Mouse (Mus musculus): ENCODE measurements around the gene Gm43517. TPM values are rescaled to one million over a fixed set of nuclear protein-coding genes. Genes with fewer than 3 reads are reported as not detected.

Gm43517 gene
- polyA plus RNA-seq, 1 experiment from 2014 or later, result not detected

- peaks cover 5% of the 10 kb centered on the region; the same call in 1 of the 2 replicates for H3K4me1 ChIP-seq (replicated peaks; ENCODE audit: control insufficient read depth, insufficient read depth, low read length)
- ATAC-seq (ENCODE audit: low FRiP score) (peak; percentile 88), DNase-seq (ENCODE audit: low spot score) (peak; percentile 66)
- H3K27ac ChIP-seq (ENCODE audit: low read depth, low read length), result no peak overlapping the region
- H3K27me3 ChIP-seq (ENCODE audit: control insufficient read depth, insufficient read depth, low read length), result peaks cover 80% of the 10 kb centered on the region
- H3K4me3 ChIP-seq (ENCODE audit: low read depth, low read length), result peak overlapping the region; percentile 34
- H3K4me2 ChIP-seq (replicated peaks; ENCODE audit: low read depth, low read length), result peak overlapping the region; percentile 45
- no peak overlapping the region for H3K9ac ChIP-seq (ENCODE audit: low read depth, low read length)
- H3K9me3 ChIP-seq (ENCODE audit: control insufficient read depth, low read length), result no peaks in the 10 kb centered on the region
- H3K36me3 ChIP-seq (ENCODE audit: control insufficient read depth, insufficient read depth, low read length), result no peaks in the 10 kb centered on the region
- 1% methylated on average over 39 of the region's 67 CpGs for WGBS
Measured at GRCm38 (mm10) chr12:49383521-49384133, 1.3 kb upstream of the Gm43517 start.

- H3K27ac ChIP-seq (ENCODE audit: low read depth, low read length), result no peak overlapping the region
- no peak for ATAC-seq (ENCODE audit: low FRiP score)
Measured at GRCm38 (mm10) chr12:49384295-49384875, 589 bp upstream of the Gm43517 start.

GRCm38 (mm10) chr12:49385631-49385990 is 637 bp downstream of the Gm43517 start:
- Histone ChIP-seq H3K4me1 (replicated peaks; ENCODE audit: control insufficient read depth, insufficient read depth, low read length) (peaks cover 5% of the 10 kb centered on the region; the same call in 1 of the 2 replicates), H3K9me3 (ENCODE audit: control insufficient read depth, low read length) (no peaks in the 10 kb centered on the region), H3K27me3 (ENCODE audit: control insufficient read depth, insufficient read depth, low read length) (peaks cover 72% of the 10 kb centered on the region), H3K4me3 (ENCODE audit: low read depth, low read length) (peak overlapping the region; percentile 8; the same call in 1 of the 2 replicates), H3K9ac (ENCODE audit: low read depth, low read length) (no peak overlapping the region), H3K36me3 (ENCODE audit: control insufficient read depth, insufficient read depth, low read length) (no peaks in the 10 kb centered on the region), H3K4me2 (replicated peaks; ENCODE audit: low read depth, low read length) (no peak overlapping the region), H3K27ac (ENCODE audit: low read depth, low read length) (no peak overlapping the region)
- no peak for ATAC-seq (ENCODE audit: low FRiP score)
- DNase-seq (ENCODE audit: low spot score), result no peak
- WGBS, result 1% methylated on average over 23 of the region's 23 CpGs

More at GRCm38 (mm10) chr12:49384295-49384875, 589 bp upstream of the Gm43517 start:
- DNase-seq (ENCODE audit: low spot score), result peak; percentile 35
- H3K9me3 ChIP-seq (ENCODE audit: control insufficient read depth, low read length), result no peaks in the 10 kb centered on the region
- no peaks in the 10 kb centered on the region for H3K36me3 ChIP-seq (ENCODE audit: control insufficient read depth, insufficient read depth, low read length)
- H3K4me1 ChIP-seq (replicated peaks; ENCODE audit: control insufficient read depth, insufficient read depth, low read length), result peaks cover 5% of the 10 kb centered on the region; the same call in 1 of the 2 replicates
- H3K9ac ChIP-seq (ENCODE audit: low read depth, low read length), result no peak overlapping the region
- peak overlapping the region; percentile 45 for H3K4me2 ChIP-seq (replicated peaks; ENCODE audit: low read depth, low read length)
- under 1% methylated on average over 34 of the region's 66 CpGs for WGBS
- H3K4me3 ChIP-seq (ENCODE audit: low read depth, low read length), result peak overlapping the region; percentile 34
- H3K27me3 ChIP-seq (ENCODE audit: control insufficient read depth, insufficient read depth, low read length), result peaks cover 74% of the 10 kb centered on the region

GRCm38 (mm10) chr12:49386081-49386805 is 1.3 kb downstream of the Gm43517 start:
- ATAC-seq (ENCODE audit: low FRiP score), result no peak
- H3K4me3 ChIP-seq (ENCODE audit: low read depth, low read length), result no peak overlapping the region
- WGBS, result 13% methylated on average over 10 of the region's 10 CpGs
- H3K4me2 ChIP-seq (replicated peaks; ENCODE audit: low read depth, low read length), result no peak overlapping the region
- peak; percentile 54 for DNase-seq (ENCODE audit: low spot score)
- no peaks in the 10 kb centered on the region for H3K36me3 ChIP-seq (ENCODE audit: control insufficient read depth, insufficient read depth, low read length)
- peaks cover 72% of the 10 kb centered on the region for H3K27me3 ChIP-seq (ENCODE audit: control insufficient read depth, insufficient read depth, low read length)
- H3K4me1 ChIP-seq (replicated peaks; ENCODE audit: control insufficient read depth, insufficient read depth, low read length), result peaks cover 6% of the 10 kb centered on the region
- H3K27ac ChIP-seq (ENCODE audit: low read depth, low read length), result no peak overlapping the region
- no peak overlapping the region for H3K9ac ChIP-seq (ENCODE audit: low read depth, low read length)
- H3K9me3 ChIP-seq (ENCODE audit: control insufficient read depth, low read length), result no peaks in the 10 kb centered on the region

- ATAC-seq (ENCODE audit: low FRiP score) (no peak), DNase-seq (ENCODE audit: low spot score) (peak; percentile 39)
- Histone ChIP-seq H3K4me1 (replicated peaks; ENCODE audit: control insufficient read depth, insufficient read depth, low read length) (peaks cover 10% of the 10 kb centered on the region), H3K27me3 (ENCODE audit: control insufficient read depth, insufficient read depth, low read length) (peaks cover 75% of the 10 kb centered on the region), H3K36me3 (ENCODE audit: control insufficient read depth, insufficient read depth, low read length) (no peaks in the 10 kb centered on the region), H3K27ac (ENCODE audit: low read depth, low read length) (no peak overlapping the region), H3K4me2 (replicated peaks; ENCODE audit: low read depth, low read length) (no peak overlapping the region), H3K4me3 (ENCODE audit: low read depth, low read length) (no peak overlapping the region), H3K9ac (ENCODE audit: low read depth, low read length) (no peak overlapping the region), H3K9me3 (ENCODE audit: control insufficient read depth, low read length) (no peaks in the 10 kb centered on the region)
- 4% methylated on average over 2 of the region's 2 CpGs for WGBS
Measured at GRCm38 (mm10) chr12:49387856-49388598, 3.1 kb downstream of the Gm43517 start.

GRCm38 (mm10) chr12:49389666-49390065 is 4.7 kb downstream of the Gm43517 start:
- Histone ChIP-seq H3K4me3 (ENCODE audit: low read depth, low read length) (no peak overlapping the region), H3K27me3 (ENCODE audit: control insufficient read depth, insufficient read depth, low read length) (peaks cover 64% of the 10 kb centered on the region), H3K4me2 (replicated peaks; ENCODE audit: low read depth, low read length) (no peak overlapping the region), H3K9ac (ENCODE audit: low read depth, low read length) (no peak overlapping the region), H3K36me3 (ENCODE audit: control insufficient read depth, insufficient read depth, low read length) (no peaks in the 10 kb centered on the region), H3K27ac (ENCODE audit: low read depth, low read length) (no peak overlapping the region), H3K9me3 (ENCODE audit: control insufficient read depth, low read length) (no peaks in the 10 kb centered on the region), H3K4me1 (replicated peaks; ENCODE audit: control insufficient read depth, insufficient read depth, low read length) (peaks cover 5% of the 10 kb centered on the region)
- under 1% methylated on average over 5 of the region's 5 CpGs for WGBS
- ATAC-seq (ENCODE audit: low FRiP score), result no peak
- DNase-seq (ENCODE audit: low spot score), result peak; percentile 54

- H3K9me3 ChIP-seq (ENCODE audit: control insufficient read depth, low read length), result no peaks in the 10 kb centered on the region
- under 1% methylated on average over 13 of the region's 13 CpGs for WGBS
- DNase-seq (ENCODE audit: low spot score), result peak; percentile 52
- H3K4me2 ChIP-seq (replicated peaks; ENCODE audit: low read depth, low read length), result no peak overlapping the region
- no peak overlapping the region for H3K4me3 ChIP-seq (ENCODE audit: low read depth, low read length)
- no peak overlapping the region for H3K9ac ChIP-seq (ENCODE audit: low read depth, low read length)
- no peak for ATAC-seq (ENCODE audit: low FRiP score)
- H3K27ac ChIP-seq (ENCODE audit: low read depth, low read length), result no peak overlapping the region
- H3K27me3 ChIP-seq (ENCODE audit: control insufficient read depth, insufficient read depth, low read length), result peaks cover 63% of the 10 kb centered on the region
- H3K4me1 ChIP-seq (replicated peaks; ENCODE audit: control insufficient read depth, insufficient read depth, low read length), result peaks cover 5% of the 10 kb centered on the region
- H3K36me3 ChIP-seq (ENCODE audit: control insufficient read depth, insufficient read depth, low read length), result no peaks in the 10 kb centered on the region
Measured at GRCm38 (mm10) chr12:49390257-49390656, 5.3 kb downstream of the Gm43517 start.

GRCm38 (mm10) chr12:49390926-49391304 is 5.9 kb downstream of the Gm43517 start:
- no peaks in the 10 kb centered on the region for H3K9me3 ChIP-seq (ENCODE audit: control insufficient read depth, low read length)
- H3K4me3 ChIP-seq (ENCODE audit: low read depth, low read length), result peak overlapping the region; percentile 25
- ATAC-seq (ENCODE audit: low FRiP score) (peak; percentile 31), DNase-seq (ENCODE audit: low spot score) (peak; percentile 64)
- H3K4me2 ChIP-seq (replicated peaks; ENCODE audit: low read depth, low read length), result peak overlapping the region; percentile 39
- H3K27me3 ChIP-seq (ENCODE audit: control insufficient read depth, insufficient read depth, low read length), result peaks cover 61% of the 10 kb centered on the region
- H3K4me1 ChIP-seq (replicated peaks; ENCODE audit: control insufficient read depth, insufficient read depth, low read length), result peaks cover 5% of the 10 kb centered on the region
- H3K27ac ChIP-seq (ENCODE audit: low read depth, low read length), result no peak overlapping the region
- WGBS, result 2% methylated on average over 9 of the region's 9 CpGs
- H3K36me3 ChIP-seq (ENCODE audit: control insufficient read depth, insufficient read depth, low read length), result no peaks in the 10 kb centered on the region
- H3K9ac ChIP-seq (ENCODE audit: low read depth, low read length), result no peak overlapping the region
